Mouse (Mus musculus): ENCODE results near the gene Ubac2. TPM values are rescaled to one million over a fixed set of nuclear protein-coding genes. Genes with fewer than 3 reads are reported as not detected.

The Ubac2 gene
- polyA plus RNA-seq, 1 experiment from 2014 or later = 52.4 TPM

DNA sequence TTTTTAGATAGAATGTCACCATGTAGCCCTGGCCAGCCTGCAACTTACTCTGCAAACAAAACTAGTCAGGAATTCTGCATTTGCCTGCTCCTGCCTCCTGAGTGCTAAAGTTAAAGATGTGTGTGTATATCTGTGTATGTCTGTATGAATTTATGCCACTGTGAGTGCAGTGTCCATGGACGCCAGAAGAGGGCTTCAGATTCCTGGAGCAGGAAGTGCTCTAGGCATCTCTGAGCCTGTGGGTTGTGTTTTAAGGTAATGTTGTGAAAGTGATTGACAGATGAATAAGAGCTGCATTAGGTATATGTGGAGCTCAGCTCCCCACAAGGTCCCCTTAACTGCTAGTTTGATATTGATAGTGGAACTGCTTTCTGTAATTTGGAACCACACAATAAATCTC is 156.8 kb downstream of the Ubac2 start:
- Histone ChIP-seq H3K36me3 (no peaks in the 10 kb centered on the region), H3K27ac (replicated peaks) (no peak overlapping the region)
- 88% methylated on average over 1 of the region's 1 CpGs for WGBS

DNA sequence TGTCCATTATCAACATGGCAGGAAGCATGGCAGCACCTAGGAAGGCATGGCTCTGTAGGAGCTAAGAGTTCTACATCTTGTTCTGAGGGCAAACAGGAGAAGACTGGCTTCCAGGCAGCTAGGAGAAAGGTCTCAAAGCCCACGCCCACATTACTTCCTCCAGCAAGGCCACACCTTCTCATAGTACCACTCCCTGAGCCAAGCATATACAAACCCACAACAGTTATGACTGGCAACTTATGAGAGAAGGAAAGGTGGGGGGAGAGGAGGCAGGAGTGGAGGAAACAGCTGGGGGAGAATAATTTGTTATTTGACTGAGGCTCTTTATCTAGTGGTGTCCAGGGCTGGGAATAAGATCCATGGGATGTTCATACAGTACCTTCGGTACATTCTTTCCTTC is 157.4 kb downstream of the Ubac2 start:
- Histone ChIP-seq H3K36me3 (no peaks in the 10 kb centered on the region), H3K9me3 (peaks cover 5% of the 10 kb centered on the region), H3K27ac (replicated peaks) (no peak overlapping the region), H3K4me2 (no peak overlapping the region), H3K4me3 (no peak overlapping the region), H3K27me3 (replicated peaks) (no peaks in the 10 kb centered on the region), H3K9ac (no peak overlapping the region), H3K4me1 (no peaks in the 10 kb centered on the region)
- ATAC-seq (ENCODE audit: extremely low read depth, insufficient number of reproducible peaks, low FRiP score, low TSS enrichment) = no peak
- WGBS = 76% methylated on average over 2 of the region's 2 CpGs

More for the DNA sequence above, 156.8 kb downstream of the Ubac2 start:
- H3K9me3 ChIP-seq = peaks cover 5% of the 10 kb centered on the region
- ATAC-seq (ENCODE audit: extremely low read depth, insufficient number of reproducible peaks, low FRiP score, low TSS enrichment) = no peak
- H3K4me3 ChIP-seq = no peak overlapping the region
- no peaks in the 10 kb centered on the region for H3K27me3 ChIP-seq (replicated peaks)
- H3K4me1 ChIP-seq = no peaks in the 10 kb centered on the region
- no peak overlapping the region for H3K9ac ChIP-seq
- no peak overlapping the region for H3K4me2 ChIP-seq

DNA sequence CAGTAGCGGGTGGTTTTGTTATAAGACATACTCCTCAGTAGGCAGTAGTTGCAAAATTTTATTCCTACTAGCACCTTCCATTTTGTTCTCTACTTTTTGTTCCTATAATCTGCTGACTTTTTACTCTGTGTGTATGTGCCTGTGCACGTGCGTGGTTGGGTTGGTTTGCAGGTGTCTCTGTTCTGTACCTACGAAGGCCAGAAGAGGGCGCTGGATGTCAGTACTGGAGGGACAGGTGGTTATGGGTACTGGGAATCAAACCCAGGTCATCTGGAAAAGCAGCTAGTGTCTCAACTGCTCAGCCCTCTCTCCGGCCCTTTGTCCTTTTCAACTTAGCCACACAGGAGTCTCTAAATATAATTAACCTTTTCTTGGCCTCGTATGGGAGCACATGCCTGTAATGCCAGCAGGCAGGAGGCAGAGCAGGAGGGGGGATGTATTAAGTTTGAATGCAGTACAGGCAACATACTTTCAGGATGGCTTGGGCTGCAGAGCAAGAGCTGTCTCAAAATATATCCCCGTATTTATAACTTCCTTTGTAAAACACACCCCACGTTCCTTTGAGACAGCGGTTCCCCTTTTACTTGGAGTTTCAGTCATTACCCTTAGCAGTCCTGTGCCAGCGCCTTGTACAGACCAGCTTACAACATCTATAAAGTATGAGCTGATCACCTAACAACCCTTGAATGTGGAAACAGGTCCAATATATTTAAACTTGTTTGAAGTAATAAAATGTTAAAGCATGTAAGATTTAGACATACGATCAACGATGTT is 160.6 kb downstream of the Ubac2 start:
- WGBS = 84% methylated on average over 13 of the region's 13 CpGs
- no peak overlapping the region for H3K4me2 ChIP-seq
- H3K4me1 ChIP-seq = no peaks in the 10 kb centered on the region
- peaks cover 5% of the 10 kb centered on the region for H3K9me3 ChIP-seq
- no peak for ATAC-seq (ENCODE audit: extremely low read depth, insufficient number of reproducible peaks, low FRiP score, low TSS enrichment)
- no peaks in the 10 kb centered on the region for H3K27me3 ChIP-seq (replicated peaks)
- H3K4me3 ChIP-seq = no peak overlapping the region
- no peak overlapping the region for H3K9ac ChIP-seq
- no peaks in the 10 kb centered on the region for H3K36me3 ChIP-seq
- no peak overlapping the region for H3K27ac ChIP-seq (replicated peaks)

GRCm38 (mm10) chr14:122041413-122041825 is 163.0 kb downstream of the Ubac2 start:
- H3K9me3 ChIP-seq = no peaks in the 10 kb centered on the region
- H3K9ac ChIP-seq = no peak overlapping the region
- H3K4me2 ChIP-seq = no peak overlapping the region
- H3K27ac ChIP-seq (replicated peaks) = no peak overlapping the region
- H3K4me1 ChIP-seq = no peaks in the 10 kb centered on the region
- no peak for ATAC-seq (ENCODE audit: extremely low read depth, insufficient number of reproducible peaks, low FRiP score, low TSS enrichment)
- H3K27me3 ChIP-seq (replicated peaks) = no peaks in the 10 kb centered on the region
- H3K4me3 ChIP-seq = no peak overlapping the region
- 76% methylated on average over 3 of the region's 3 CpGs for WGBS
- no peaks in the 10 kb centered on the region for H3K36me3 ChIP-seq

DNA sequence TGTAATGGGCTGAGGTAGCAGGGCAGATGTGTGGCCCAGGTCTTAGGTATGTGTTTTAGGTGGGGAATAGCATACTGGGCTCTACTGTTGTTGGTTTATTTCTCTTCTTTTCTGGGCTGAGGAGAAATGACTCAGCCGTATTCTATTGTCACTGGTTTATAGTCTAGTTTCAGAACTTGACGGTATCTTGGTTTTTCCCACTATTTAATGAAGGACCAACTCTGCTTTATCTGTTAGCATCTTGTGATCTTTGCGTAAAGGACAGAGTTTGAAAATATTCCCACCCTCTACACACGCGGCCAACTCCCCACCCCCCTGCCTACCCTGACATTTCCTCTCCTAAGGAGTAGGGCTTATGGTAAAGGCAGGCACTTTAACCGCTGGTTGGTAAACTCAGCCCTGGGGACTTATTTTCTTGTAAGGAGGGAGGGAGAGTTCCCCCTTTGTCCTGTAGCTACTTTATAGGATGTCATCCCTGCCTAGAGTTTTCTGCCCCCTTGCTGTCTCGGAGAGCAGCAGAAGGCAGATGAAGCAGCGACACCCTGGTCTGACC is 163.8 kb downstream of the Ubac2 start:
- Histone ChIP-seq H3K4me2 (no peak overlapping the region), H3K27me3 (replicated peaks) (no peaks in the 10 kb centered on the region), H3K36me3 (no peaks in the 10 kb centered on the region), H3K4me3 (no peak overlapping the region), H3K9me3 (no peaks in the 10 kb centered on the region), H3K27ac (replicated peaks) (no peak overlapping the region), H3K4me1 (no peaks in the 10 kb centered on the region), H3K9ac (no peak overlapping the region)
- 76% methylated on average over 8 of the region's 8 CpGs for WGBS
- no peak for ATAC-seq (ENCODE audit: extremely low read depth, insufficient number of reproducible peaks, low FRiP score, low TSS enrichment)

GRCm38 (mm10) chr14:122047784-122048183 is 169.4 kb downstream of the Ubac2 start:
- Histone ChIP-seq H3K4me1 (peaks cover 1% of the 10 kb centered on the region; the same call in 1 of the 2 replicates), H3K36me3 (no peaks in the 10 kb centered on the region), H3K9ac (no peak overlapping the region), H3K27me3 (replicated peaks) (0 out of 2 replicates have a peak, but pooled peaks cover 3% of the 10 kb centered on the region), H3K4me3 (no peak overlapping the region), H3K9me3 (no peaks in the 10 kb centered on the region), H3K4me2 (no peak overlapping the region), H3K27ac (replicated peaks) (no peak overlapping the region)
- no peak for ATAC-seq (ENCODE audit: extremely low read depth, insufficient number of reproducible peaks, low FRiP score, low TSS enrichment)
- WGBS = 79% methylated on average over 8 of the region's 8 CpGs

DNA sequence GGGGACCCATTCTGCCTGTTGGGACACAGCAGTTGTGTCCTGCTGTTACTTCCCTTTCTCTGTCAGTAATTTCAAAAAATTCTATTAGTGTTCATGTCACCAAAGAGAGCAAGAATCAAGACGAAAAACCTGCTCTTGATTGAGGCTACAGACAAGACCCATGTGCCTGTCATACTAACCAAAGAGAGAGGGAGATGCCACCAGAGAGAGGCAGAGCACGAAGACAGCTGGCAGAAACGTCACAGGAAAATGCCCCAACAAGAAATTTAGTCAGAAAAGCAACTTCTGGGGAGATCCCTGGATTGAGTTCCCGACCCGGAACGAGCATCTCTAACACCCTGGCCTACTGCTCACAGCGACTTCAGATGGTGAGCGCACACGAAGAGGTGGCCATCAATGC is 170.4 kb downstream of the Ubac2 start:
- no peak overlapping the region for H3K9ac ChIP-seq
- 0 out of 2 replicates have a peak, but pooled peaks cover 5% of the 10 kb centered on the region for H3K27me3 ChIP-seq (replicated peaks)
- no peak overlapping the region for H3K27ac ChIP-seq (replicated peaks)
- H3K4me3 ChIP-seq = no peak overlapping the region
- H3K4me2 ChIP-seq = no peak overlapping the region
- ATAC-seq (ENCODE audit: extremely low read depth, insufficient number of reproducible peaks, low FRiP score, low TSS enrichment) = no peak
- H3K4me1 ChIP-seq = peaks cover 7% of the 10 kb centered on the region; the same call in 1 of the 2 replicates
- H3K36me3 ChIP-seq = no peaks in the 10 kb centered on the region
- H3K9me3 ChIP-seq = no peaks in the 10 kb centered on the region
- WGBS = 80% methylated on average over 9 of the region's 9 CpGs

- peaks cover 7% of the 10 kb centered on the region; the same call in 1 of the 2 replicates for H3K4me1 ChIP-seq
- 73% methylated on average over 9 of the region's 9 CpGs for WGBS
These were observed 174.6 kb downstream of the Ubac2 start for GRCm38 (mm10) chr14:122052896-122053635.

DNA sequence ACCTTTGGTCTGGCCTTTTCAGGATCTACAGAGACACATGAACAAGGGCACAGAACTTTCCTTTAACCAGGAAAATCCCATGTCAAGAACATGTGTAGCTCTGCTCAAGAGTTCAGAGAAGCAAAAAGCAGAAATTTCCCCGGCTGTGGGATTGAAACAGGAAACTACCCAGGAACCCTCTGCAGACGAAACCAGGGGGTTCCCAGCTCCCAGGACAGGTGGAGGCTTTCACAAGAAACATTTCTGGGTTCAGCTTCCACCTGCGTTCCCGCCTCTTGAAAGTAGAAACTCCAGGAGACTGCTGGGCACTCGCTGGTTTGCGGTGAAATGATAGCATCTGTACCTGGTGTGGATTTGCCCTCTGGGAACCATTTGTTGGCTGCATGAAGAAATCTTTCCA is 178.5 kb downstream of the Ubac2 start:
- Histone ChIP-seq H3K36me3 (no peaks in the 10 kb centered on the region), H3K4me1 (peaks cover 13% of the 10 kb centered on the region; the same call in 1 of the 2 replicates), H3K9me3 (no peaks in the 10 kb centered on the region), H3K27me3 (replicated peaks) (peaks cover 49% of the 10 kb centered on the region), H3K4me3 (no peak overlapping the region), H3K27ac (replicated peaks) (no peak overlapping the region), H3K9ac (no peak overlapping the region), H3K4me2 (no peak overlapping the region)
- 69% methylated on average over 6 of the region's 6 CpGs for WGBS
- ATAC-seq (ENCODE audit: extremely low read depth, insufficient number of reproducible peaks, low FRiP score, low TSS enrichment) = no peak

More at GRCm38 (mm10) chr14:122052896-122053635, 174.6 kb downstream of the Ubac2 start:
- Histone ChIP-seq H3K9me3 (no peaks in the 10 kb centered on the region), H3K4me3 (no peak overlapping the region), H3K27me3 (replicated peaks) (peaks cover 34% of the 10 kb centered on the region), H3K36me3 (no peaks in the 10 kb centered on the region), H3K4me2 (no peak overlapping the region), H3K9ac (no peak overlapping the region), H3K27ac (replicated peaks) (no peak overlapping the region)
- ATAC-seq (ENCODE audit: extremely low read depth, insufficient number of reproducible peaks, low FRiP score, low TSS enrichment) = no peak

DNA sequence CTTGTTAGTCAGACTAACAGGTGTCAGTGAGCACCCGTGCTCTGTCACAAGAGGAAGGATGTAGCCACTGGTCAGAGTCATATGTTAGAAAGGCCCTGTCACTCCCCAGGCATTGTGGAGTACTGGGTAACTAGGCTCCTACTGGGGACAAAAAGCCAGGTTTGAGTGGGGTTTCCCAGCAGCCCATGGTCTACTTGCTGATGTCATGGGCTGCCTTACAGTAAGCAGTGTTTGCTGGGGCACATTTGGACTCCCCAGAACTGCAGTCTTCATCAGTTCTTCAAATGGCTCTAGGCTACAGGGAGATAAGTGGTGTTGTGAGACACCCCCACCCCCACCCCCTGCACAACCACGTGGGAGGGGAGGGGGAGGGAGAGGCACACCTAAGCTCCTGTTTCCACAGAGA is 179.5 kb downstream of the Ubac2 start:
- Histone ChIP-seq H3K27ac (replicated peaks) (no peak overlapping the region), H3K4me1 (peaks cover 10% of the 10 kb centered on the region; the same call in 1 of the 2 replicates), H3K27me3 (replicated peaks) (peaks cover 60% of the 10 kb centered on the region), H3K9ac (no peak overlapping the region), H3K9me3 (no peaks in the 10 kb centered on the region), H3K36me3 (no peaks in the 10 kb centered on the region), H3K4me3 (no peak overlapping the region), H3K4me2 (no peak overlapping the region)
- 26% methylated on average over 2 of the region's 2 CpGs for WGBS
- no peak for ATAC-seq (ENCODE audit: extremely low read depth, insufficient number of reproducible peaks, low FRiP score, low TSS enrichment)

GRCm38 (mm10) chr14:122060642-122061041 is 182.2 kb downstream of the Ubac2 start:
- H3K27me3 ChIP-seq (replicated peaks) = peaks cover 75% of the 10 kb centered on the region
- no peak overlapping the region for H3K9ac ChIP-seq
- no peak overlapping the region for H3K4me2 ChIP-seq
- ATAC-seq (ENCODE audit: extremely low read depth, insufficient number of reproducible peaks, low FRiP score, low TSS enrichment) = no peak
- no peaks in the 10 kb centered on the region for H3K36me3 ChIP-seq
- H3K4me1 ChIP-seq = peaks cover 5% of the 10 kb centered on the region; the same call in 1 of the 2 replicates
- no peaks in the 10 kb centered on the region for H3K9me3 ChIP-seq
- H3K4me3 ChIP-seq = no peak overlapping the region
- 1% methylated on average over 3 of the region's 3 CpGs for WGBS
- H3K27ac ChIP-seq (replicated peaks) = no peak overlapping the region
